Mouse (Mus musculus): ENCODE data around the gene Nmd3. TPM values are rescaled to one million over a fixed set of nuclear protein-coding genes. Genes with fewer than 3 reads are reported as not detected.
A peak's percentile ranks its signal among the peaks of the same experiment; 100 is the strongest.

Nmd3 gene
- total RNA-seq, 1 experiment, result 213 TPM

DNA sequence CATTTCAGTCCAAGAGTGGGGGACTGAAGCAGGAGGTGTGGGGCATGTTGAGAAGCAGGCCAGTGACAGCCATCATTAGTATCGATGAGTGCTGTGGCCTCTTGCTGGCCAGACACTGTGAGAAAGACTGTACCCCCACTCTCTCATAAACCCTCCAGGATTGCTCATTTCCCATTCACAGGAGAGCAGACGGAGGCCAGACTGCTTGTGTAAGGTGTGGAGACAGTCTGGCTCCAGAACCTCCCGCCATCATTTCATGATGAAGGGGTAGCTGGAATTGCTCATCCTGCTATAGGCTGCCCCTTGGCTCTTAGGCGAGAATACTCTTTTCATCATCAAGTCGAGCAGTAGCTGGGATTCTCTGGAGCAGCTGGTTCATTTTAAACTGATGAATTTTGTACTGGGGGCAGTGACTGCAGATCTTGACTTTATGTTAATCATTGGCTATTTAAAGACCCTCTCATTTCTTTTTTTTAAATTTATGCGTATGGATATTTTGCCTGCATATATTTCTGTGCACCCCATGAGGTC is 41.1 kb downstream of the Nmd3 start:
- no peaks in the 10 kb centered on the region for H3K9me3 ChIP-seq (ENCODE audit: control insufficient read depth, insufficient read depth, low read depth, low read length)
- no peak overlapping the region for H3K27ac ChIP-seq (ENCODE audit: insufficient read depth, low read depth, low read length, poor library complexity, severe bottlenecking)
- no peak for TF ChIP-seq CHD2 (IDR thresholded peaks at IDR 0.05; ENCODE audit: low read depth, low read length)
- TF ChIP-seq ZC3H11A (IDR thresholded peaks at IDR 0.05; ENCODE audit: borderline replicate concordance, low read depth, low read length), result no peak
- TF ChIP-seq MAFK (IDR thresholded peaks at IDR 0.05; ENCODE audit: insufficient read depth, low read depth, low read length), result no peak
- TF ChIP-seq ZNF384 (IDR thresholded peaks at IDR 0.05; ENCODE audit: low read depth, low read length), result no peak
- no peak for TF ChIP-seq HCFC1 (IDR thresholded peaks at IDR 0.05; ENCODE audit: borderline replicate concordance, insufficient read depth, low read length)
- DNase-seq (ENCODE audit: low read depth, low spot score), result no peak
- no peak overlapping the region for H3K9ac ChIP-seq (ENCODE audit: insufficient read depth, low read depth, low read length, poor library complexity, severe bottlenecking)
- H3K4me1 ChIP-seq (ENCODE audit: control insufficient read depth in 2 of 2, insufficient read depth in 2 of 2, low read length in 2 of 2, poor library complexity in 1 of 2), result peaks cover 0 to 2% of the 10 kb centered on the region in 2 experiments; a peak in 2 of 4 replicates
- no peak overlapping the region for H3K4me3 ChIP-seq (ENCODE audit: insufficient read depth in 1 of 2, low read depth in 1 of 2, low read length in 2 of 2, poor library complexity in 1 of 2, severe bottlenecking in 1 of 2)
- in situ Hi-C loops (cut with MboI; ENCODE audit: low sequenced_read_pairs in 2 of 2, unreplicated experiment in 2 of 2), result no loop called here
- H3K36me3 ChIP-seq (ENCODE audit: control insufficient read depth, insufficient read depth, low read length, poor library complexity, severe bottlenecking), result peaks cover 16% of the 10 kb centered on the region

GRCm38 (mm10) chr3:69763630-69764565 is 42.1 kb downstream of the Nmd3 start:
- peak; percentile 24 for DNase-seq (ENCODE audit: low read depth, low spot score)
- TF ChIP-seq ZNF384 (IDR thresholded peaks at IDR 0.05; ENCODE audit: low read depth, low read length) (no peak), MAFK (IDR thresholded peaks at IDR 0.05; ENCODE audit: insufficient read depth, low read depth, low read length) (peak; percentile 79)
- peaks cover 0 to 2% of the 10 kb centered on the region in 2 experiments; a peak in 1 of 4 replicates for H3K4me1 ChIP-seq (ENCODE audit: control insufficient read depth in 2 of 2, insufficient read depth in 2 of 2, low read length in 2 of 2, poor library complexity in 1 of 2)
- H3K36me3 ChIP-seq (ENCODE audit: control insufficient read depth, insufficient read depth, low read length, poor library complexity, severe bottlenecking), result peaks cover 11% of the 10 kb centered on the region
- no peaks in the 10 kb centered on the region for H3K9me3 ChIP-seq (ENCODE audit: control insufficient read depth, insufficient read depth, low read depth, low read length)
- no peak overlapping the region for H3K4me3 ChIP-seq (ENCODE audit: insufficient read depth in 1 of 2, low read depth in 1 of 2, low read length in 2 of 2, poor library complexity in 1 of 2, severe bottlenecking in 1 of 2)
- H3K27ac ChIP-seq (ENCODE audit: insufficient read depth, low read depth, low read length, poor library complexity, severe bottlenecking), result no peak overlapping the region
- in situ Hi-C loops (cut with MboI; ENCODE audit: low sequenced_read_pairs in 2 of 2, unreplicated experiment in 2 of 2), result no loop called here
- H3K9ac ChIP-seq (ENCODE audit: insufficient read depth, low read depth, low read length, poor library complexity, severe bottlenecking), result no peak overlapping the region

GRCm38 (mm10) chr3:69765206-69765605 is 43.4 kb downstream of the Nmd3 start:
- TF ChIP-seq ZNF384 (IDR thresholded peaks at IDR 0.05; ENCODE audit: low read depth, low read length) (no peak), HCFC1 (IDR thresholded peaks at IDR 0.05; ENCODE audit: borderline replicate concordance, insufficient read depth, low read length) (no peak), ZC3H11A (IDR thresholded peaks at IDR 0.05; ENCODE audit: borderline replicate concordance, low read depth, low read length) (no peak), CHD2 (IDR thresholded peaks at IDR 0.05; ENCODE audit: low read depth, low read length) (no peak), MAFK (IDR thresholded peaks at IDR 0.05; ENCODE audit: insufficient read depth, low read depth, low read length) (no peak)
- H3K9ac ChIP-seq (ENCODE audit: insufficient read depth, low read depth, low read length, poor library complexity, severe bottlenecking), result no peak overlapping the region
- peaks cover 0 to 2% of the 10 kb centered on the region in 2 experiments; a peak in 1 of 4 replicates for H3K4me1 ChIP-seq (ENCODE audit: control insufficient read depth in 2 of 2, insufficient read depth in 2 of 2, low read length in 2 of 2, poor library complexity in 1 of 2)
- no peak overlapping the region for H3K27ac ChIP-seq (ENCODE audit: insufficient read depth, low read depth, low read length, poor library complexity, severe bottlenecking)
- peaks cover 7% of the 10 kb centered on the region for H3K36me3 ChIP-seq (ENCODE audit: control insufficient read depth, insufficient read depth, low read length, poor library complexity, severe bottlenecking)
- DNase-seq (ENCODE audit: low read depth, low spot score), result no peak
- in situ Hi-C loops (cut with MboI; ENCODE audit: low sequenced_read_pairs in 2 of 2, unreplicated experiment in 2 of 2), result no loop called here
- H3K9me3 ChIP-seq (ENCODE audit: control insufficient read depth, insufficient read depth, low read depth, low read length), result no peaks in the 10 kb centered on the region
- H3K4me3 ChIP-seq (ENCODE audit: insufficient read depth in 1 of 2, low read depth in 1 of 2, low read length in 2 of 2, poor library complexity in 1 of 2, severe bottlenecking in 1 of 2), result no peak overlapping the region

GRCm38 (mm10) chr3:69769150-69769549 is 47.4 kb downstream of the Nmd3 start:
- no peaks in the 10 kb centered on the region for H3K9me3 ChIP-seq (ENCODE audit: control insufficient read depth, insufficient read depth, low read depth, low read length)
- in situ Hi-C loops (cut with MboI; ENCODE audit: low sequenced_read_pairs in 2 of 2, unreplicated experiment in 2 of 2), result no loop called here
- no peak overlapping the region for H3K9ac ChIP-seq (ENCODE audit: insufficient read depth, low read depth, low read length, poor library complexity, severe bottlenecking)
- peaks cover 4% of the 10 kb centered on the region; the same call in 1 of the 2 replicates for H3K36me3 ChIP-seq (ENCODE audit: control insufficient read depth, insufficient read depth, low read length, poor library complexity, severe bottlenecking)
- DNase-seq (ENCODE audit: low read depth, low spot score), result no peak
- H3K27ac ChIP-seq (ENCODE audit: insufficient read depth, low read depth, low read length, poor library complexity, severe bottlenecking), result no peak overlapping the region
- no peak overlapping the region for H3K4me3 ChIP-seq (ENCODE audit: insufficient read depth in 1 of 2, low read depth in 1 of 2, low read length in 2 of 2, poor library complexity in 1 of 2, severe bottlenecking in 1 of 2)
- no peaks in the 10 kb centered on the region for H3K4me1 ChIP-seq (ENCODE audit: control insufficient read depth in 2 of 2, insufficient read depth in 2 of 2, low read length in 2 of 2, poor library complexity in 1 of 2)
- TF ChIP-seq ZNF384 (IDR thresholded peaks at IDR 0.05; ENCODE audit: low read depth, low read length), result no peak
- TF ChIP-seq HCFC1 (IDR thresholded peaks at IDR 0.05; ENCODE audit: borderline replicate concordance, insufficient read depth, low read length), result no peak
- TF ChIP-seq ZC3H11A (IDR thresholded peaks at IDR 0.05; ENCODE audit: borderline replicate concordance, low read depth, low read length), result no peak
- TF ChIP-seq MAFK (IDR thresholded peaks at IDR 0.05; ENCODE audit: insufficient read depth, low read depth, low read length), result no peak
- no peak for TF ChIP-seq CHD2 (IDR thresholded peaks at IDR 0.05; ENCODE audit: low read depth, low read length)

All from ES-E14 (cell line).